ENCODE assay signal across 14 mouse cellular contexts in the genomic region with DNA sequence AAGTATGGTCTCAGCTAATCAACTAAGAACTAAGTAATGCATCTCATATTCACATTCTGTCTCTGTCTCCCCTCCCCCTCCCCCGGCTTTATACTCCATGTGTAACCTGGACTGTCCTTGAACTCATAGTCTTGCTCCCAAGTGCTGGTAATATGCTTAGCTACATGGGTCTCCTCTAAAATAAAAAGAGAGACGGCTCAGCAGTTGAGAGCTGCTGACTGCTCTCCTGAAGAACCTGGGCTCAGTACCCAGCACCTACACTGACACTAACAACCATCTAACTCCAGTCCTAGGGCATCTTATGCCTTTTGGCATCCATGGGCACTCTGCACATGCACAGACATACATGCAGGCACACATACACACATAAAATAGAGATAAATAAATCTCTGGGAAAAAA.
DNase-seq lines count a peak whose midpoint lies in the region; ATAC-seq and TF ChIP-seq lines count a peak whose summit lies in the region.
"Had no signal": no experiment of that assay in that cellular context is flagged by ENCODE, and none has a peak within 500 bp of the region (broad histone marks: within the 10 kb centered on the region; RNA-seq: fewer than 3 reads in every experiment).

No protein-coding gene starts in this region.

- TF ChIP-seq POLR2A in thymus, adult 2 months (IDR thresholded peaks at IDR 0.05; ENCODE audit: control insufficient read depth, extremely low read depth, insufficient read depth, low read length, poor library complexity) = no peak

- 0 out of 2 replicates have a peak, but pooled peaks cover 2% of the 10 kb centered on the region for H3K4me1 ChIP-seq in forebrain, postnatal 0 days (ENCODE audit: insufficient read depth)
- 0 out of 2 replicates have a peak, but pooled peaks cover 2% of the 10 kb centered on the region for H3K4me1 ChIP-seq in forebrain, embryonic 16.5 days (replicated peaks; ENCODE audit: control insufficient read depth, insufficient read depth, low read length)
- H3K4me1 ChIP-seq in intestine, embryonic 14.5 days (replicated peaks; ENCODE audit: control insufficient read depth, insufficient read depth, low read length) = peaks cover 27% of the 10 kb centered on the region
- peaks cover 10% of the 10 kb centered on the region for H3K4me1 ChIP-seq in intestine, embryonic 16.5 days (ENCODE audit: control insufficient read depth, insufficient read depth, low read length)
- H3K4me1 ChIP-seq in thymus, adult 2 months (replicated peaks; ENCODE audit: control insufficient read depth, insufficient read depth, low read length) = peaks cover 24% of the 10 kb centered on the region

- H3K27me3 ChIP-seq in forebrain, postnatal 0 days (ENCODE audit: insufficient read depth, low read length) = no peaks in the 10 kb centered on the region
- no peaks in the 10 kb centered on the region for H3K27me3 ChIP-seq in forebrain, embryonic 16.5 days (replicated peaks; ENCODE audit: control insufficient read depth, insufficient read depth, low read length)
- no peaks in the 10 kb centered on the region for H3K27me3 ChIP-seq in intestine, embryonic 14.5 days (replicated peaks; ENCODE audit: control insufficient read depth, insufficient read depth, low read length)
- no peaks in the 10 kb centered on the region for H3K27me3 ChIP-seq in intestine, embryonic 16.5 days (replicated peaks; ENCODE audit: control insufficient read depth, insufficient read depth, low read length)
- H3K27me3 ChIP-seq in thymus, adult 2 months (ENCODE audit: control insufficient read depth, insufficient read depth, low read length) = no peaks in the 10 kb centered on the region
- H3K27me3 ChIP-seq: forebrain, embryonic 15.5 days; midbrain, embryonic 12.5 days had no signal

- no peak overlapping the region for H3K4me3 ChIP-seq in forebrain, postnatal 0 days (ENCODE audit: low read depth, low read length)
- H3K4me3 ChIP-seq in forebrain, embryonic 16.5 days (replicated peaks; ENCODE audit: low read length) = no peak overlapping the region
- no peak overlapping the region for H3K4me3 ChIP-seq in intestine, embryonic 14.5 days (ENCODE audit: low read depth, low read length)
- no peak overlapping the region for H3K4me3 ChIP-seq in intestine, embryonic 16.5 days (ENCODE audit: low read length)
- H3K4me3 ChIP-seq in thymus, adult 2 months (ENCODE audit: control insufficient read depth, insufficient read depth, low read length) = no peak overlapping the region
- H3K4me3 ChIP-seq: forebrain, embryonic 15.5 days; midbrain, embryonic 12.5 days had no signal

- no peak for TF ChIP-seq CTCF in forebrain, postnatal 0 days (IDR thresholded peaks at IDR 0.05; ENCODE audit: low read depth)
- TF ChIP-seq CTCF in thymus, adult 2 months (IDR thresholded peaks at IDR 0.05; ENCODE audit: borderline replicate concordance, control insufficient read depth, extremely low read depth, insufficient read depth, low read length, poor library complexity) = no peak

- H3K9me3 ChIP-seq in forebrain, postnatal 0 days (ENCODE audit: low read length) = no peaks in the 10 kb centered on the region
- H3K9me3 ChIP-seq in forebrain, embryonic 16.5 days (ENCODE audit: control insufficient read depth, low read length) = no peaks in the 10 kb centered on the region
- no peaks in the 10 kb centered on the region for H3K9me3 ChIP-seq in intestine, embryonic 14.5 days (ENCODE audit: control insufficient read depth, low read length)
- H3K9me3 ChIP-seq in intestine, embryonic 16.5 days (ENCODE audit: control insufficient read depth, low read length) = no peaks in the 10 kb centered on the region
- H3K9me3 ChIP-seq: forebrain, embryonic 15.5 days; midbrain, embryonic 12.5 days had no signal

- H3K36me3 ChIP-seq in forebrain, postnatal 0 days (ENCODE audit: insufficient read depth) = no peaks in the 10 kb centered on the region
- no peaks in the 10 kb centered on the region for H3K36me3 ChIP-seq in forebrain, embryonic 16.5 days (ENCODE audit: control insufficient read depth, insufficient read depth)
- no peaks in the 10 kb centered on the region for H3K36me3 ChIP-seq in intestine, embryonic 14.5 days (ENCODE audit: control insufficient read depth, insufficient read depth, low read length)
- no peaks in the 10 kb centered on the region for H3K36me3 ChIP-seq in intestine, embryonic 16.5 days (ENCODE audit: control insufficient read depth, insufficient read depth, low read length)
- H3K36me3 ChIP-seq in thymus, adult 2 months (ENCODE audit: control insufficient read depth, insufficient read depth, low read length) = no peaks in the 10 kb centered on the region
- H3K36me3 ChIP-seq: forebrain, embryonic 15.5 days; midbrain, embryonic 12.5 days had no signal

- no peak overlapping the region for H3K9ac ChIP-seq in forebrain, postnatal 0 days
- no peak overlapping the region for H3K9ac ChIP-seq in forebrain, embryonic 16.5 days (replicated peaks; ENCODE audit: low read depth, low read length)
- H3K9ac ChIP-seq in intestine, embryonic 14.5 days (ENCODE audit: low read length) = no peak overlapping the region
- no peak overlapping the region for H3K9ac ChIP-seq in intestine, embryonic 16.5 days (ENCODE audit: low read depth, low read length)
- H3K9ac ChIP-seq: forebrain, embryonic 15.5 days; midbrain, embryonic 12.5 days had no signal

- WGBS in forebrain, postnatal 0 days = 77% methylated on average over 2 of the region's 2 CpGs
- 83% methylated on average over 2 of the region's 2 CpGs for WGBS in forebrain, embryonic 16.5 days
- WGBS in intestine, embryonic 14.5 days = 50% methylated on average over 2 of the region's 2 CpGs
- 49% methylated on average over 2 of the region's 2 CpGs for WGBS in intestine, embryonic 16.5 days
- 88% methylated on average over 2 of the region's 2 CpGs for WGBS in thymus, adult 2 months

- no peak for ATAC-seq in forebrain, postnatal 0 days
- ATAC-seq in forebrain, embryonic 16.5 days = no peak
- no peak for ATAC-seq in intestine, embryonic 14.5 days (replicated peaks; ENCODE audit: low FRiP score, low TSS enrichment, low read depth)
- no peak for ATAC-seq in intestine, embryonic 16.5 days
- 0 out of 2 replicates have a peak, but pooled peaks have one; percentile 24 for ATAC-seq in megakaryocyte-erythroid progenitor cell, adult 5-6 weeks (replicated peaks; ENCODE audit: low FRiP score, low TSS enrichment, poor library complexity, severe bottlenecking)

- no peak overlapping the region for H3K27ac ChIP-seq in forebrain, postnatal 0 days (ENCODE audit: low read depth, low read length)
- no peak overlapping the region for H3K27ac ChIP-seq in forebrain, embryonic 16.5 days (ENCODE audit: low read length)
- H3K27ac ChIP-seq in intestine, embryonic 14.5 days (ENCODE audit: low read depth) = peak overlapping the region; percentile 90; the same call in 1 of the 2 replicates
- H3K27ac ChIP-seq in intestine, embryonic 16.5 days (ENCODE audit: low read length) = no peak overlapping the region
- peak overlapping the region; percentile 8; the same call in 1 of the 2 replicates for H3K27ac ChIP-seq in thymus, adult 2 months (ENCODE audit: control insufficient read depth, insufficient read depth, low read length)
- H3K27ac ChIP-seq: midbrain, embryonic 12.5 days had no signal

- H3K4me2 ChIP-seq in forebrain, postnatal 0 days (ENCODE audit: low read depth) = 0 out of 2 replicates have a peak overlapping the region, but pooled peaks have one; percentile 21
- no peak overlapping the region for H3K4me2 ChIP-seq in forebrain, embryonic 16.5 days (ENCODE audit: low read length)
- peak overlapping the region; percentile 42; the same call in 1 of the 2 replicates for H3K4me2 ChIP-seq in intestine, embryonic 14.5 days (ENCODE audit: low read length)
- no peak overlapping the region for H3K4me2 ChIP-seq in intestine, embryonic 16.5 days (ENCODE audit: low read depth, low read length)
- H3K4me2 ChIP-seq: midbrain, embryonic 12.5 days had no signal

- no peak for DNase-seq in forebrain, postnatal 0 days
- DNase-seq in intestine, embryonic 14.5 days (ENCODE audit: low spot score) = no peak
- no peak for DNase-seq in thymus, adult 2 months
- no peak for DNase-seq in thymus, adult 18-20 months
- no peak for DNase-seq in cerebellum, postnatal 10 days
- DNase-seq: cerebellum, adult 18-20 months; gastrocnemius, postnatal 36 days; kidney, adult 9 months; layer of hippocampus, adult 9-11 months had no signal

Comparison
In these comparisons a context has a peak if more than half of its experiments do, and no peak if none do; other contexts are left out.
1. H3K27ac ChIP-seq: peak in intestine, embryonic 14.5 days (single experiment) and thymus, adult 2 months (single experiment); none in forebrain, postnatal 0 days (single experiment), forebrain, embryonic 16.5 days (single experiment) and intestine, embryonic 16.5 days (single experiment).
2. H3K4me2 ChIP-seq: peak in forebrain, postnatal 0 days (single experiment) and intestine, embryonic 14.5 days (single experiment); none in forebrain, embryonic 16.5 days (single experiment) and intestine, embryonic 16.5 days (single experiment).